Mouse (Mus musculus): ENCODE results near the gene Gys1. TPM values are rescaled to one million over a fixed set of nuclear protein-coding genes. Genes with fewer than 3 reads are reported as not detected.
"Not testable (repeated sequence)": the region's sequence is repeated elsewhere in the genome, so short reads cannot be mapped to it uniquely, and the experiment has no call there.

Gene Gys1
- total RNA-seq, 1 experiment from 2014 or later, result 3.6 TPM

- ATAC-seq (replicated peaks; ENCODE audit: insufficient number of reproducible peaks, low FRiP score, low TSS enrichment, poor library complexity, severe bottlenecking), result no peak
These were observed 15.3 kb downstream of the Gys1 start for GRCm38 (mm10) chr7:45449974-45450373.

DNA sequence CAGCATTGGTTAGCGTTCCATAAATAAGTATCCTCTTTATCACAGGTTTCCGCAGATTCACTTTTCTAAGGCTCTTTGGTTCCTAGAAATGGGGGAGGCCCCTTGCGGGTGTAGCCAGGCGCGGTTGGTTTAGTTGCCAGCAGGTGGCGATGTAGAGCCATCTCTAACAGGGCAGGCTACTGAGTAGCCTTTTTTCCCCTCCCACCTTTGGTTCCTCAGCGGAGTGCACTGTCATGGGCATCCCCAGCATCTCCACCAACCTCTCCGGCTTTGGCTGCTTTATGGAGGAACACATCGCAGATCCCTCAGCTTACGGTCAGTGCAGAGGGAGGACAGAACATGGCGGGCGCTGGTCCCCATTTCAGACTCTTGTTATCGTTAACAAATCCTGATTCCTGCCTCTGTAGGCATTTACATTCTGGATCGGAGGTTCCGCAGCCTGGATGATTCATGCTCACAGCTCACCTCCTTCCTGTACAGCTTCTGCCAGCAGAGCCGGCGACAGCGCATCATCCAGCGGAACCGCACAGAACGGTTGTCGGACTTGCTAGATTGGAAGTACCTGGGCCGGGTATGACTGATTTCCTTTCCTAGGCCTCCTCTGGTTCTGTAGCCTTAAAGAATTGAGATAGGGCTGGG, 16.8 kb downstream of the Gys1 start:
- ATAC-seq (replicated peaks; ENCODE audit: insufficient number of reproducible peaks, low FRiP score, low TSS enrichment, poor library complexity, severe bottlenecking), result peak; percentile 90

GRCm38 (mm10) chr7:45454971-45455370, 20.3 kb downstream of the Gys1 start:
- no peak for ATAC-seq (replicated peaks; ENCODE audit: insufficient number of reproducible peaks, low FRiP score, low TSS enrichment, poor library complexity, severe bottlenecking)

- ATAC-seq (replicated peaks; ENCODE audit: insufficient number of reproducible peaks, low FRiP score, low TSS enrichment, poor library complexity, severe bottlenecking), result no peak
These were observed 21.5 kb downstream of the Gys1 start for GRCm38 (mm10) chr7:45455932-45456696.

DNA sequence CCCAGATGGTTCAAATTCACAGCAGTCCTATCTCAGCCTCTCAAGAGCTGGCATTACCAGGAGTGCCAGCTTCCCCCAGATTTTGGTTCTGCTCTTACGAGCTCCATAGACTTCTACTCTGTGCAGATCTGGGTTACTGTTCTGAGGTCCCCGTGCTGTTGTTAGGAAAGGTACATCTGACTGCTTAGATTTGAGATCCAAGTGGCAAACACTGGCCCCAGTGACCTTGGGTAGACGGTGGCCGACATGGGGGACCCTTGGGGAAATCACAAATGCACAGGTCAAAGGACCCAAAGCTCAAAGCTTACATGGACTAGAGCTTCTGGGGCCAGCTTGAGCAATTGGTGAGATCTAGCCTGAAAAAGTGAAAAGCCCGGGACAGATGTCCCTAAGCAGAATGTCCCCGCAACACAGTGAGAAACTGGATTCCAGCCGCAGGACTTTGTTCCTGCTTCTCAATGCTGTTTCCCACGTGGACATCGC, 22.1 kb downstream of the Gys1 start:
- no peak for ATAC-seq (replicated peaks; ENCODE audit: insufficient number of reproducible peaks, low FRiP score, low TSS enrichment, poor library complexity, severe bottlenecking)

- peak; percentile 57 for ATAC-seq (replicated peaks; ENCODE audit: insufficient number of reproducible peaks, low FRiP score, low TSS enrichment, poor library complexity, severe bottlenecking)
These were observed 22.8 kb downstream of the Gys1 start for GRCm38 (mm10) chr7:45457204-45458060.

- 0 out of 2 replicates have a peak, but pooled peaks have one; percentile 9 for ATAC-seq (replicated peaks; ENCODE audit: insufficient number of reproducible peaks, low FRiP score, low TSS enrichment, poor library complexity, severe bottlenecking)
These were observed 24.3 kb downstream of the Gys1 start for GRCm38 (mm10) chr7:45458748-45459563.

- peak; percentile 80 for ATAC-seq (replicated peaks; ENCODE audit: insufficient number of reproducible peaks, low FRiP score, low TSS enrichment, poor library complexity, severe bottlenecking)
These were observed 25.0 kb downstream of the Gys1 start, which contains the start of gene Ftl1 for GRCm38 (mm10) chr7:45459564-45460140. Ftl1 (minus strand) TSS chr7:45459884.

- ATAC-seq (replicated peaks; ENCODE audit: insufficient number of reproducible peaks, low FRiP score, low TSS enrichment, poor library complexity, severe bottlenecking), result no peak
These were observed 25.7 kb downstream of the Gys1 start for GRCm38 (mm10) chr7:45460377-45460776.

DNA sequence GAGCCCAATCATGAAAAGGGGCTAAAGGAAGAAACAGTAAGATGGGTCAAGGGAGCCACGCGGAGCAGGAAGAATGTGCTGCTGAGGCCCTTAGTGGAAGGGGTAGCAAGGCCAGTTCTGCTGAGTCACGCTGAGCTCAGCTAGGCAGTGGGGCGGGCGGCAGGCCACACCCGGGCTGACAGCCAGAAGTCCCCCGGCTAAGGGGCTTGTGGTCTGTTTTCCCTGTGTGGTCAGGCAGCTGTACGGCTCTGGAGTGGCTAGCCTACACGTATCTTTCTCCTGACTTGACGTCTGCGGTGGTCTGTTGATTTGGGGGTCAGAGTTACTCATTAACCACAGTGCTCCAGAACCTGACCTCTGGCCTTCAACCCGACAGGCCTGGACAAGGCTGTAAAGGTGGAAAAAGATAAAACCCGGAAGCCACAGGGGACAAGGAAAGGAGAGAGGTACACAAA, 26.2 kb downstream of the Gys1 start:
- peak; percentile 20; the same call in 1 of the 2 replicates for ATAC-seq (replicated peaks; ENCODE audit: insufficient number of reproducible peaks, low FRiP score, low TSS enrichment, poor library complexity, severe bottlenecking)

DNA sequence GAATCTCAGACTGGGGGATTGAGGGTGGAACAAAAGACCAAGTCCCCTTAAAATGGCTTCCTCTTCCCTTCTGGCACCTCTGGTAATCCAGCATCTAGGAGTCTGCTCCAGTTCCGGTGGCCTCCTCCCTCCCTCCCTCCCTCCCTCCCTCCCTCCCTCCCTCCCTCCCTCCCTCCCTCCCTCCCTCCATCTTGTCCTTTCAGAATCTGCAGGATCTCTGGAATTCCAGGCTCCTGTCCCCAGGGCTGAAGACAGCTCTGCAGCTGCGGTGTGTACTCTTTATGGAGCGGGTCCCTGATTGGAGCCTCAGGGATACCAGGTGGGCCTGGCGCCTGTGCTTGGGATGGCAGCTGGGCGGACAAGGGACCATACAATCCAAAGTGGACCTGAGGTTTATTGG, 26.7 kb downstream of the Gys1 start:
- ATAC-seq (replicated peaks; ENCODE audit: insufficient number of reproducible peaks, low FRiP score, low TSS enrichment, poor library complexity, severe bottlenecking), result no peak

DNA sequence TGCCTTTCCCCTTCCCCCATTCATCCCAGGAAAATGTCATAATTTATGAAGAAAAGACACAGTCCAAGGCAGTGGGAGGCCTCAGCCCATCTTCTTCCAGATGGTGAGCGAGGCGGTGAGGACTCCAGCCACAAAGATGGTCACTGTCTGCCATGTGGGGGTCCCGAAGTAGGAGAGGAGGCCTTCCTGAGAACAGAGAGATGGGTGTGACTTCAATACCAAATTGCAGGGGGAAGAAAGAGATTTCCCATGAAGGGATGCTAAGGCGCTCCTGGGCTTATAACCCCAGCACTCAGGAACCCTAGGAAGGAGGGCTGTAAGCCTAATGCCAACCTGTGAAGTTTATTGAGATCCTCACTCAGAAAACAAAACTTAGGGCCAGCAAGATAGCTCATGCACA, 27.1 kb downstream of the Gys1 start:
- ATAC-seq (replicated peaks; ENCODE audit: insufficient number of reproducible peaks, low FRiP score, low TSS enrichment, poor library complexity, severe bottlenecking), result no peak

DNA sequence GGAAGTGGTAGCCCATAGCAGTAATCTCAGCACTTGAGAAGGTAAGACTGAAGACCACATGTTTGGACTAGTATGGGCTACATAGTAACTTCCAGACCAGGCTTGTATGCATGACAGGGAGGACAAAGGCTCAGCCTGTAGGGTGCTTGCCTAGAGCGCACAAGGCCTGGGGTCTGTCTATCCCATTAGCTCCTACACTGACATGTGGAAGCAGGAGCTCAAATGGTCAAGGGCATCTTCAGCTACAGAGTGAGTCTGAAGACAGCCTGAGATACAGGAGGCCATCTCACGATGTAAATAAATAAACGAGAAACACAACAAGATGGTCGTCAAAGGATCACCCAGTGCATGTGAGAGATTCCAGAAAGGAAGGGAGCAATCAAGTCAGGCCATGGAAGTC, 27.7 kb downstream of the Gys1 start:
- ATAC-seq (replicated peaks; ENCODE audit: insufficient number of reproducible peaks, low FRiP score, low TSS enrichment, poor library complexity, severe bottlenecking), result no peak

GRCm38 (mm10) chr7:45462868-45463267, 28.2 kb downstream of the Gys1 start:
- not testable (repeated sequence) for ATAC-seq (replicated peaks; ENCODE audit: insufficient number of reproducible peaks, low FRiP score, low TSS enrichment, poor library complexity, severe bottlenecking)

DNA sequence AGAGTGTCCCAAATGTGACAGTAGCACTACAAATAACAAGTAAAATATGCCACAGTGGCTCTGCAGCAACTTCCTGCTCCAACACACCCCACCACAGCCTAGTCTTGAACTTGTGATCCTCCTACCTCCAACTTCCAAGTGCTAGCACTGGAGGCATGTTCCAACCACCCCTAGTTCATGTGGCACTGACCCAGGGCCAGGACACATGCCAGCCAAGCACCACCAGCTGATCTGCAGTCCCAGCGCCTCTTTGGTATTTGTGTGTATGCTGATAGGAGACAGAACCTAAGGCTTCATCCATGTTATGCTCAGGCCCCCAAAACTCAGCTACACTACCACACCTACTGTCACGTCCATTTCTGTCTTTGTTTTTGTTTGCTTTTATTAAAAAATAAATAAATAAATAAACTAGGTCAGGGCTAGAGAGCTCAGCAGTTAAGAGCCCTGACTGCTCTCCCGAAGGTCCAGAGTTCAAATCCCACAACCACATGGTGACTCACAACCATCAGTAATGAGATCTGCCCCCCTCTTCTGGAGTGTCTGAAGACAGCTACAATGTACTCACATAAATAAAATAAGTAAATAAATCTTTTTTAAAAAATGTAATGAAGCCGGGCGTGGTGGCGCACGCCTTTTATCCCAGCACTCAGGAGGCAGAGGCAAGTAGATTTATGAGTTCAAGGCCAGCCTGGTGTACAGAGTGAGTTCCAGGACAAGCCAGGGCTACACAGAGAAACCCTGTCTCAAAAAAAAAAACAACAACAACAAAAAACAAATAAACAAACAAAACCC, 29.5 kb downstream of the Gys1 start:
- no peak for ATAC-seq (replicated peaks; ENCODE audit: insufficient number of reproducible peaks, low FRiP score, low TSS enrichment, poor library complexity, severe bottlenecking)

GRCm38 (mm10) chr7:45465112-45465511, 30.5 kb downstream of the Gys1 start:
- ATAC-seq (replicated peaks; ENCODE audit: insufficient number of reproducible peaks, low FRiP score, low TSS enrichment, poor library complexity, severe bottlenecking), result no peak

- ATAC-seq (replicated peaks; ENCODE audit: insufficient number of reproducible peaks, low FRiP score, low TSS enrichment, poor library complexity, severe bottlenecking), result no peak
These were observed 30.9 kb downstream of the Gys1 start for GRCm38 (mm10) chr7:45465549-45465948.
